Mouse (Mus musculus): Measurements from ENCODE around the gene Arl4c.

Arl4c gene

DNA sequence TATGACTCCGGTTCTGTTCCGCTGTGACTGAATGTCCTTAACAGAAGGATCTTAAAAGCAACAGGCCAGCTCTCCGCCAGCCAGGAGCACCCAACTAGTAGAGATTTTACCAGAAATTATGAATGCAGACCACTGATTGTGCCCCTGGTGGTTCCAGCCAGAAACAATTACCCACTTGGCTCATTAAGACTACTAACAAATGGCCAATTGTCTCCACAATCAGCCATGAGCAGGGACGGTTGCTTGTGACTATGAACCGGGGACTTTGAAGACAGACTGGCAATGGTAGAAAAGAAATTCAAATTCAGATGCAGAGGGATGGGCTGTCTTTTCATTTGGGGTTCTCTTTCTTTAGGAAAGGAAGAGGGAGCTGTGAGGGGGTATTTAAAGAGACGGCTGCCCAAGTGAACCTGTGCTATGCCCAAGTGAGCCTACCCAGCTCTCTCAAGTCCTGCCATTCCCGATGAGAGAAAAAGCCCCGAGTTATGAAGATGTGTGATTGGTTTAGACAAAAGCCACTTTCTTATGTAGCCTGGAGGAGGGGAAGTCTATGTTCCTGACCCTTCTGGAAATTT, 78.4 kb downstream of the Arl4c start:
- ATAC-seq (ENCODE audit: low TSS enrichment) = no peak

All from frontal cortex, adult (tissue).